Mouse (Mus musculus) stomach, embryonic 15.5 days (tissue): Measurements from ENCODE around the gene Sgip1. TPM values are rescaled to one million over a fixed set of nuclear protein-coding genes. Genes with fewer than 3 reads are reported as not detected.

ENCODE experiments used
- ATAC-seq: fragments of 200-750 bp; cut with Nextera tagmentation; 2 replicates; pipeline ENCODE4 v1.8.0; 2017; ENCODE audit warnings: low read depth, moderate number of reproducible peaks, moderate TSS enrichment; ENCODE audit not compliant: insufficient read depth, low FRiP score
- H3K27ac ChIP-seq: fragments of 300-500 bp; sonication (generic); 2 replicates; pipeline ENCODE4 v1.5.1; 2015; ENCODE audit warnings: mild to moderate bottlenecking, inconsistent platforms
- H3K27me3 ChIP-seq: fragments of 300-500 bp; sonication (generic); replicated peaks from 2 replicates; pipeline ENCODE4 v1.6.1; 2015; ENCODE audit warnings: inconsistent platforms
- H3K36me3 ChIP-seq: fragments of 300-500 bp; sonication (generic); 2 replicates; pipeline ENCODE4 v1.6.1; 2015; ENCODE audit warnings: inconsistent platforms
- H3K4me1 ChIP-seq: fragments of 300-500 bp; sonication (generic); 2 replicates; pipeline ENCODE4 v1.6.1; 2015; ENCODE audit warnings: inconsistent platforms
- H3K4me2 ChIP-seq: fragments of 300-500 bp; sonication (generic); 2 replicates; pipeline ENCODE4 v1.6.1; 2015; ENCODE audit warnings: mild to moderate bottlenecking, inconsistent platforms
- H3K4me3 ChIP-seq: fragments of 300-500 bp; sonication (generic); replicated peaks from 2 replicates; pipeline ENCODE4 v1.5.1; 2015; ENCODE audit warnings: inconsistent platforms
- H3K9ac ChIP-seq: fragments of 300-500 bp; sonication (generic); 2 replicates; pipeline ENCODE4 v1.6.1; 2015; ENCODE audit warnings: inconsistent platforms
- H3K9me3 ChIP-seq: fragments of 300-500 bp; sonication (generic); 2 replicates; pipeline ENCODE4 v1.6.1; 2016; ENCODE audit warnings: inconsistent platforms
- WGBS: fragments of 180-500 bp; shearing (Covaris S2); methylation state at CpG from one replicate; pipeline ENCODE4 v1.1.7; 2015; 5-methylcytosine and 5-hydroxymethylcytosine counted together
- polyA plus RNA-seq: library from polyadenylated mRNA; unstranded; fragments of >200 nt; fragmentation: Nextera tagmentation; extraction: Ambion mirVana; gene quantifications from 2 replicates; pipeline ENCODE4 v1.2.1, GENCODE M21; 2015

Sgip1 gene
- polyA plus RNA-seq, 1 experiment from 2014 or later: 7.1 TPM

- H3K4me3 ChIP-seq: no peak overlapping the region
- H3K27ac ChIP-seq: no peak overlapping the region
- 83% methylated on average over 4 of the region's 4 CpGs for WGBS
- no peak overlapping the region for H3K9ac ChIP-seq
- H3K9me3 ChIP-seq: no peaks in the 10 kb centered on the region
- ATAC-seq: no peak
- no peaks in the 10 kb centered on the region for H3K36me3 ChIP-seq
- H3K4me2 ChIP-seq: no peak overlapping the region
- no peaks in the 10 kb centered on the region for H3K27me3 ChIP-seq
- H3K4me1 ChIP-seq: no peaks in the 10 kb centered on the region
Observed at GRCm38 (mm10) chr4:102886902-102887301, 145.8 kb downstream of the Sgip1 start.

- no peaks in the 10 kb centered on the region for H3K27me3 ChIP-seq
- no peaks in the 10 kb centered on the region for H3K4me1 ChIP-seq
- no peak overlapping the region for H3K9ac ChIP-seq
- no peaks in the 10 kb centered on the region for H3K36me3 ChIP-seq
- 68% methylated on average over 14 of the region's 14 CpGs for WGBS
- H3K4me3 ChIP-seq: no peak overlapping the region
- no peak overlapping the region for H3K27ac ChIP-seq
- H3K9me3 ChIP-seq: no peaks in the 10 kb centered on the region
- no peak overlapping the region for H3K4me2 ChIP-seq
- ATAC-seq: no peak
Observed at GRCm38 (mm10) chr4:102887770-102888689, 146.9 kb downstream of the Sgip1 start.

DNA sequence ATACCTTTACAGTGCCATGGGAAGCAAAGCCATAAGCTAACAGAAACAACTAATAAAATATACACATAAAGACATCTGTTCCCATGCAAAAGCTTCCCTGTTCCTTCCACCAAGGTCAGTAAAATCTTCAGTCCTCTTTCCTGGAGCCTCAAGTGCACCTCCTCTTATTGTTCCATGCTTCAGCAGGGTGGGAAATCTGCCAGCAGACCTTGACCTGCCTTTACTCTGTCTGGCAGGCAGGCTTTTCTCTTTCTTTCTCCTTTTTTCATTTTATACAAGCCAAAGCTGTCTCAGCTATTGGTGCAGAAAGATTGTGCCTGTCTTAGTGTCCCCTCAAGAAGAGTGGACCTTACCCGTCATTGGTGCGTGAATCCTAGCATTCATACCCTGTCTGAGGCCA is 154.8 kb downstream of the Sgip1 start:
- no peak overlapping the region for H3K27ac ChIP-seq
- H3K9ac ChIP-seq: no peak overlapping the region
- H3K4me3 ChIP-seq: no peak overlapping the region
- WGBS: 97% methylated on average over 2 of the region's 2 CpGs
- H3K36me3 ChIP-seq: no peaks in the 10 kb centered on the region
- no peaks in the 10 kb centered on the region for H3K27me3 ChIP-seq
- H3K4me1 ChIP-seq: no peaks in the 10 kb centered on the region
- no peak for ATAC-seq
- no peak overlapping the region for H3K4me2 ChIP-seq
- no peaks in the 10 kb centered on the region for H3K9me3 ChIP-seq

GRCm38 (mm10) chr4:102898987-102899386 is 157.9 kb downstream of the Sgip1 start:
- H3K4me3 ChIP-seq: no peak overlapping the region
- H3K27me3 ChIP-seq: no peaks in the 10 kb centered on the region
- H3K36me3 ChIP-seq: no peaks in the 10 kb centered on the region
- no peaks in the 10 kb centered on the region for H3K4me1 ChIP-seq
- H3K27ac ChIP-seq: no peak overlapping the region
- no peak overlapping the region for H3K9ac ChIP-seq
- WGBS: 45% methylated on average over 4 of the region's 4 CpGs
- no peak overlapping the region for H3K4me2 ChIP-seq
- H3K9me3 ChIP-seq: no peaks in the 10 kb centered on the region
- no peak for ATAC-seq

GRCm38 (mm10) chr4:102899683-102900082 is 158.6 kb downstream of the Sgip1 start:
- H3K27me3 ChIP-seq: no peaks in the 10 kb centered on the region
- ATAC-seq: no peak
- H3K4me1 ChIP-seq: no peaks in the 10 kb centered on the region
- H3K27ac ChIP-seq: no peak overlapping the region
- WGBS: 85% methylated on average over 5 of the region's 5 CpGs
- H3K4me3 ChIP-seq: no peak overlapping the region
- H3K4me2 ChIP-seq: no peak overlapping the region
- H3K9ac ChIP-seq: no peak overlapping the region
- H3K9me3 ChIP-seq: no peaks in the 10 kb centered on the region
- no peaks in the 10 kb centered on the region for H3K36me3 ChIP-seq

DNA sequence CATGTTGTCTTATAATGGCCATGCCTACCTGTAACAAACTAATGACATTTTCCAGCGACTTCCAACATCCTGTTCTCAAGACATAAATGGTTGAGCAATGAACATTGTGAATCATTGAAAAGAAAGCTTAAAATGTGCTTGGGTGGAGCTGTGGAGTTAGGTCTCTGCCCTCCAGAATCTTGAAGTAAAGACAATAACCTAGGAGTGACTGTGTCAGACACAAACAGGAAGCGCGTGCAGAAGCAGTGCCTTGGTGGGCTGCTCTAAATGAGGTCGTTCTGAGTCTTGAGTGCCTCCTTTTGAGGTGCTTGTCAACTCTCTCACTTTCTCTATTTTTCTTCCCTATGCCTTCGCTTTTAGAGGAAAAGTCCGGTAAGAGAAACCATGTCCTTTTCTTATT is 159.1 kb downstream of the Sgip1 start:
- no peak for ATAC-seq
- WGBS: 79% methylated on average over 6 of the region's 6 CpGs
- Histone ChIP-seq H3K9me3 (no peaks in the 10 kb centered on the region), H3K4me2 (no peak overlapping the region), H3K4me1 (no peaks in the 10 kb centered on the region), H3K4me3 (no peak overlapping the region), H3K27ac (no peak overlapping the region), H3K27me3 (no peaks in the 10 kb centered on the region), H3K9ac (no peak overlapping the region), H3K36me3 (no peaks in the 10 kb centered on the region)

- no peaks in the 10 kb centered on the region for H3K9me3 ChIP-seq
- 44% methylated on average over 7 of the region's 7 CpGs for WGBS
- no peaks in the 10 kb centered on the region for H3K27me3 ChIP-seq
- H3K9ac ChIP-seq: no peak overlapping the region
- no peaks in the 10 kb centered on the region for H3K36me3 ChIP-seq
- no peak for ATAC-seq
- no peak overlapping the region for H3K4me3 ChIP-seq
- H3K4me1 ChIP-seq: no peaks in the 10 kb centered on the region
- no peak overlapping the region for H3K4me2 ChIP-seq
- no peak overlapping the region for H3K27ac ChIP-seq
Observed at GRCm38 (mm10) chr4:102907843-102908427, 166.8 kb downstream of the Sgip1 start.

- no peak overlapping the region for H3K9ac ChIP-seq
- H3K27ac ChIP-seq: no peak overlapping the region
- WGBS: 94% methylated on average over 4 of the region's 4 CpGs
- no peaks in the 10 kb centered on the region for H3K9me3 ChIP-seq
- H3K4me1 ChIP-seq: no peaks in the 10 kb centered on the region
- no peaks in the 10 kb centered on the region for H3K36me3 ChIP-seq
- no peak overlapping the region for H3K4me2 ChIP-seq
- H3K4me3 ChIP-seq: no peak overlapping the region
- ATAC-seq: no peak
- H3K27me3 ChIP-seq: no peaks in the 10 kb centered on the region
Observed at GRCm38 (mm10) chr4:102910191-102910590, 169.1 kb downstream of the Sgip1 start.

DNA sequence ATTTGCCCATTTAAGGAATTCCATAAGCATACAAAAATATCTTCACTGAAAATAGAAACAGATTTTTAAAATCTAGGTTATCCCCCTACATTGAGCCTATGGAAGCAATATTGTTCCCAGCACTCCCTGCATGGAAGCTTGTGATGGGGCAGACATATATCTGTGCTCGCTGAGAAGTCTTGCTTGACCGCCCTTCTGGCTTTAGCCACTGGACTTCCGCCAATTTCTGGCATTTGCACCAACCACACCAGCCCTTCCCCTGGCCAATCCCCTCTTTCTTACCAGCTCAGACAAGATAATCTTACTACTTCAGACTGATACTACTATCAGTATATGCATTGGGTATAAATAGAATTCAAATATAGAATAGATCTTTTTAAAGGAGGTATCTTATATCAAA is 172.1 kb downstream of the Sgip1 start:
- ATAC-seq: no peak
- Histone ChIP-seq H3K4me1 (no peaks in the 10 kb centered on the region), H3K9me3 (no peaks in the 10 kb centered on the region), H3K4me2 (no peak overlapping the region), H3K27me3 (no peaks in the 10 kb centered on the region), H3K4me3 (no peak overlapping the region), H3K27ac (no peak overlapping the region), H3K36me3 (no peaks in the 10 kb centered on the region), H3K9ac (no peak overlapping the region)
- WGBS: 93% methylated on average over 3 of the region's 3 CpGs

- ATAC-seq: no peak
- H3K27me3 ChIP-seq: no peaks in the 10 kb centered on the region
- no peak overlapping the region for H3K4me3 ChIP-seq
- H3K4me1 ChIP-seq: no peaks in the 10 kb centered on the region
- no peak overlapping the region for H3K4me2 ChIP-seq
- no peaks in the 10 kb centered on the region for H3K36me3 ChIP-seq
- H3K9me3 ChIP-seq: no peaks in the 10 kb centered on the region
- H3K27ac ChIP-seq: no peak overlapping the region
- 75% methylated on average over 5 of the region's 5 CpGs for WGBS
- no peak overlapping the region for H3K9ac ChIP-seq
Observed at GRCm38 (mm10) chr4:102913700-102914327, 172.7 kb downstream of the Sgip1 start.

DNA sequence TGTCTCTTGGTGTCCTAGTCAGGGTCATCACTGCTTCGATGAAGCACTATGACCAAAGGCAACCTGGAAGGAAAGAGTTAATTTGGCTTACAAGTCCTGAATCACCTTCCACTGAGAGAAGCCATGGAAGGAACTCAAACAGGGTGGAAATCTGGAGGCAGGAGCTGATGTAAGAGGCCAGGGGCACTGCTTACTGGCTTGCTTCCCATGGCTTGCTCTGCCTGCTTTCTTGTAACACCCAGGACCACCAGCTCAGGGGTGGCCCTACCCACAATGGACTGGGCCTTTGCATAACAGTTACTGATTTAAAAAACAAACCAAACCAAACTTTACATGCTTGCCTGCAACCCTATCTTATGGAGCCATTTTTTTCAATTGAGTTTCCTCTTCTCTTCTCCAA is 177.1 kb downstream of the Sgip1 start:
- no peak for ATAC-seq
- no peak overlapping the region for H3K4me3 ChIP-seq
- no peak overlapping the region for H3K27ac ChIP-seq
- H3K9ac ChIP-seq: no peak overlapping the region
- no peak overlapping the region for H3K4me2 ChIP-seq
- H3K4me1 ChIP-seq: no peaks in the 10 kb centered on the region
- no peaks in the 10 kb centered on the region for H3K9me3 ChIP-seq
- no peaks in the 10 kb centered on the region for H3K36me3 ChIP-seq
- WGBS: 87% methylated on average over 1 of the region's 1 CpGs
- H3K27me3 ChIP-seq: no peaks in the 10 kb centered on the region

GRCm38 (mm10) chr4:102929491-102929890 is 188.4 kb downstream of the Sgip1 start:
- Histone ChIP-seq H3K4me2 (no peak overlapping the region), H3K9me3 (no peaks in the 10 kb centered on the region), H3K9ac (no peak overlapping the region), H3K4me1 (no peaks in the 10 kb centered on the region), H3K36me3 (no peaks in the 10 kb centered on the region), H3K27me3 (no peaks in the 10 kb centered on the region), H3K4me3 (no peak overlapping the region), H3K27ac (no peak overlapping the region)
- ATAC-seq: no peak
- WGBS: 46% methylated on average over 3 of the region's 4 CpGs
